In the genomic region with DNA sequence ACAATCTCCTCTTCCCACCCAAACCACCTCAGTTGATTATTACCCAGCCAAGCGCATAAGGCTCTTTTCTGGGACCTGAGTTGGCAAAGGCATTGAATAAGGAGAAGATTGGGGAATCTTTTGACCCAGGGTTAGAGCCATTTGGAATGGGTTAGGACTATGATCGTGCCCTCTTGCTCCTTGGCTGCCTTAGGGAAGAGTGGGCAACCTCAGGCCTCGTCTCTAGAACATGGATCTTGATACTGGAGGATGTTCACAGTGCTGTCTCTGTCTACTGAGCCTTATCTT, we compare ENCODE assay signal across 13 mouse cellular contexts. TPM values are rescaled to one million over a fixed set of nuclear protein-coding genes. Genes with fewer than 3 reads are reported as not detected.
DNase-seq lines count a peak whose midpoint lies in the region; ATAC-seq and TF ChIP-seq lines count a peak whose summit lies in the region.
"Had no signal": no experiment of that assay in that cellular context is flagged by ENCODE, and none has a peak within 500 bp of the region (broad histone marks: within the 10 kb centered on the region; RNA-seq: fewer than 3 reads in every experiment).

No protein-coding gene starts in this region.

- no peaks in the 10 kb centered on the region for H3K9me3 ChIP-seq in forebrain, embryonic 13.5 days (replicated peaks)
- H3K9me3 ChIP-seq in hindbrain, postnatal 0 days (ENCODE audit: low read length) = no peaks in the 10 kb centered on the region
- H3K9me3 ChIP-seq in midbrain, embryonic 11.5 days (ENCODE audit: control insufficient read depth, low read length) = no peaks in the 10 kb centered on the region

- 0 out of 2 replicates have a peak overlapping the region, but pooled peaks have one; percentile 27 for H3K9ac ChIP-seq in forebrain, embryonic 13.5 days
- H3K9ac ChIP-seq in hindbrain, postnatal 0 days (replicated peaks; ENCODE audit: low read length) = no peak overlapping the region
- no peak overlapping the region; the same call in 1 of the 2 replicates for H3K9ac ChIP-seq in midbrain, embryonic 11.5 days (ENCODE audit: low read length)

- WGBS in forebrain, embryonic 13.5 days = 72% methylated on average over 3 of the region's 3 CpGs
- 42% methylated on average over 3 of the region's 3 CpGs for WGBS in hindbrain, postnatal 0 days
- 68% methylated on average over 3 of the region's 3 CpGs for WGBS in midbrain, embryonic 11.5 days

- H3K27ac ChIP-seq in forebrain, embryonic 13.5 days = peak overlapping the region; percentile 94; the same call in 1 of the 2 replicates
- no peak overlapping the region for H3K27ac ChIP-seq in hindbrain, postnatal 0 days
- peak overlapping the region; percentile 54 for H3K27ac ChIP-seq in midbrain, embryonic 11.5 days (ENCODE audit: low read depth, low read length)

- peaks cover 5% of the 10 kb centered on the region; the same call in 1 of the 2 replicates for H3K36me3 ChIP-seq in forebrain, embryonic 13.5 days (ENCODE audit: poor library complexity, severe bottlenecking)
- H3K36me3 ChIP-seq in hindbrain, postnatal 0 days (ENCODE audit: insufficient read depth, low read length) = no peaks in the 10 kb centered on the region
- no peaks in the 10 kb centered on the region for H3K36me3 ChIP-seq in midbrain, embryonic 11.5 days (ENCODE audit: control insufficient read depth, insufficient read depth, low read length)

- DNase-seq in kidney, adult 11 months = peak; percentile 41
- no peak for DNase-seq in kidney, postnatal 4 days
- DNase-seq in hindbrain, postnatal 0 days (ENCODE audit: low spot score) = no peak
- no peak for DNase-seq in midbrain, embryonic 11.5 days (ENCODE audit: low spot score, missing footprints)
- no peak for DNase-seq in retina, embryonic 14.5 days (ENCODE audit: low spot score)
- no peak for DNase-seq in gastrocnemius, adult 8-10 months (ENCODE audit: low spot score in 2 of 2)
- DNase-seq: gastrocnemius, postnatal 36 days; lung, adult 18-20 months; thymus, postnatal 4 days had no signal

- H3K27me3 ChIP-seq in forebrain, embryonic 13.5 days = peaks cover 22% of the 10 kb centered on the region
- no peaks in the 10 kb centered on the region for H3K27me3 ChIP-seq in hindbrain, postnatal 0 days (ENCODE audit: insufficient read depth, low read length)
- peaks cover 19% of the 10 kb centered on the region for H3K27me3 ChIP-seq in midbrain, embryonic 11.5 days (ENCODE audit: control insufficient read depth, insufficient read depth, low read length)

- no peak for TF ChIP-seq CTCF in hindbrain, postnatal 0 days (IDR thresholded peaks at IDR 0.05; ENCODE audit: low read depth)

- no peak overlapping the region for H3K4me3 ChIP-seq in forebrain, embryonic 13.5 days
- H3K4me3 ChIP-seq in hindbrain, postnatal 0 days (ENCODE audit: low read length) = no peak overlapping the region
- H3K4me3 ChIP-seq in midbrain, embryonic 11.5 days (ENCODE audit: low read depth, low read length) = no peak overlapping the region

- H3K4me1 ChIP-seq in forebrain, embryonic 13.5 days = peaks cover 90% of the 10 kb centered on the region
- peaks cover 32% of the 10 kb centered on the region for H3K4me1 ChIP-seq in hindbrain, postnatal 0 days (ENCODE audit: insufficient read depth, low read length)
- H3K4me1 ChIP-seq in midbrain, embryonic 11.5 days (ENCODE audit: control insufficient read depth, insufficient read depth, low read length) = peaks cover 61% of the 10 kb centered on the region

- H3K4me2 ChIP-seq in forebrain, embryonic 13.5 days = peak overlapping the region; percentile 96
- peak overlapping the region; percentile 7; the same call in 1 of the 2 replicates for H3K4me2 ChIP-seq in hindbrain, postnatal 0 days (ENCODE audit: low read depth, low read length)
- H3K4me2 ChIP-seq in midbrain, embryonic 11.5 days = peak overlapping the region; percentile 73; the same call in 1 of the 2 replicates

- ATAC-seq in forebrain, embryonic 13.5 days = no peak
- ATAC-seq in hindbrain, postnatal 0 days = no peak
- no peak for ATAC-seq in midbrain, embryonic 11.5 days (ENCODE audit: low FRiP score)
- no peak for ATAC-seq in activated CD4-positive, CD25-positive, alpha-beta regulatory T cell, adult 4 months

RNA-seq across cellular contexts. Expression of a gene that starts 2.3 kb away (rescaled TPM):
- polyA plus RNA-seq in forebrain, embryonic 13.5 days (2015; fragmentation: Nextera tagmentation; extraction: Ambion mirVana) = 8.1 and 10.6 TPM in 2 replicates
- 37.6 and 40.0 TPM in 2 replicates for total RNA-seq in hindbrain, postnatal 0 days (2014; rRNA removed)
- 15.5 and 16.6 TPM in 2 replicates for polyA plus RNA-seq in hindbrain, postnatal 0 days (2015; fragmentation: Nextera tagmentation; extraction: Ambion mirVana)
- polyA plus RNA-seq in midbrain, embryonic 11.5 days (2014; fragmentation: Nextera tagmentation; extraction: Ambion mirVana) = 3.5 and 3.8 TPM in 2 replicates
- polyA plus RNA-seq in activated CD4-positive, CD25-positive, alpha-beta regulatory T cell, adult 4 months (2017; shearing (Covaris generic)) = not detected
- total RNA-seq in gastrocnemius, adult 8-10 months (2022) = not detected
- total RNA-seq: gastrocnemius, postnatal 36 days had no signal

RNA-seq across cellular contexts. Expression of a gene that starts 25.9 kb away (rescaled TPM):
- polyA plus RNA-seq in forebrain, embryonic 13.5 days (2015; fragmentation: Nextera tagmentation; extraction: Ambion mirVana) = 88.9 and 89.2 TPM in 2 replicates
- 84.6 and 95.3 TPM in 2 replicates for total RNA-seq in hindbrain, postnatal 0 days (2014; rRNA removed)
- 128 TPM in 2 replicates for polyA plus RNA-seq in hindbrain, postnatal 0 days (2015; fragmentation: Nextera tagmentation; extraction: Ambion mirVana)
- polyA plus RNA-seq in midbrain, embryonic 11.5 days (2014; fragmentation: Nextera tagmentation; extraction: Ambion mirVana) = 59.9 and 61.3 TPM in 2 replicates
- 10 to 100 TPM; 49.2 to 80.4 TPM for polyA plus RNA-seq in activated CD4-positive, CD25-positive, alpha-beta regulatory T cell, adult 4 months (2017; shearing (Covaris generic))
- total RNA-seq in gastrocnemius, adult 8-10 months (2022) = 10 to 100 TPM; 62.3 to 84.9 (median 73.3) TPM

RNA-seq across cellular contexts. Expression of a gene that starts 52.2 kb away (rescaled TPM):
- 0.09 and 0.16 TPM in 2 replicates for polyA plus RNA-seq in forebrain, embryonic 13.5 days (2015; fragmentation: Nextera tagmentation; extraction: Ambion mirVana)
- 0.40 TPM in 1 of 2 replicates, not detected in the other for total RNA-seq in hindbrain, postnatal 0 days (2014; rRNA removed)
- polyA plus RNA-seq in hindbrain, postnatal 0 days (2015; fragmentation: Nextera tagmentation; extraction: Ambion mirVana) = 0.34 and 0.44 TPM in 2 replicates
- polyA plus RNA-seq in midbrain, embryonic 11.5 days (2014; fragmentation: Nextera tagmentation; extraction: Ambion mirVana) = 0.07 and 0.34 TPM in 2 replicates
- not detected for polyA plus RNA-seq in activated CD4-positive, CD25-positive, alpha-beta regulatory T cell, adult 4 months (2017; shearing (Covaris generic))
- under 1 TPM in 2 of 4 experiments, not detected in 2; 0.20 to 0.24 TPM for total RNA-seq in gastrocnemius, adult 8-10 months (2022)
- total RNA-seq: layer of hippocampus, postnatal 25 days; monocyte, adult 5-6 weeks had no signal

RNA-seq across cellular contexts. Expression of a gene that starts 58.9 kb away (rescaled TPM):
- polyA plus RNA-seq in forebrain, embryonic 13.5 days (2015; fragmentation: Nextera tagmentation; extraction: Ambion mirVana) = 71.8 and 72.1 TPM in 2 replicates
- 18.3 and 22.5 TPM in 2 replicates for total RNA-seq in hindbrain, postnatal 0 days (2014; rRNA removed)
- 50.4 and 50.8 TPM in 2 replicates for polyA plus RNA-seq in hindbrain, postnatal 0 days (2015; fragmentation: Nextera tagmentation; extraction: Ambion mirVana)
- 72.8 and 78.6 TPM in 2 replicates for polyA plus RNA-seq in midbrain, embryonic 11.5 days (2014; fragmentation: Nextera tagmentation; extraction: Ambion mirVana)
- polyA plus RNA-seq in activated CD4-positive, CD25-positive, alpha-beta regulatory T cell, adult 4 months (2017; shearing (Covaris generic)) = 10 to 100 TPM; 33.1 to 42.4 TPM
- 10 to 100 TPM; 86.7 to 99.9 (median 90.8) TPM for total RNA-seq in gastrocnemius, adult 8-10 months (2022)

Comparison
In these comparisons a context has a peak if more than half of its experiments do, and no peak if none do; other contexts are left out.
1. H3K4me2 ChIP-seq: peak in every context shown above with its lines; median percentile 96 in forebrain, embryonic 13.5 days; 73 in midbrain, embryonic 11.5 days; 7 in hindbrain, postnatal 0 days.